Mouse (Mus musculus): ENCODE results near the gene Ifna6.
"Not testable (repeated sequence)": the region's sequence is repeated elsewhere in the genome, so short reads cannot be mapped to it uniquely, and the experiment has no call there.

GRCm38 (mm10) chr4:88797097-88797496 is 30.1 kb upstream of the Ifna6 start, which contains the start of gene Gm13279:
- TF ChIP-seq CTCF (IDR thresholded peaks at IDR 0.05; ENCODE audit: low read depth, low read length); TAL1 (conservative IDR thresholded peaks at IDR 0.05; ENCODE audit: low read depth, low read length): not testable (repeated sequence)

Data from G1E (cell line).